In genomic region chr5:73902470-73903218, GRCm38 (mm10) we compare ENCODE assay signal across 11 mouse cellular contexts.
DNase-seq lines count a peak whose midpoint lies in the region; ATAC-seq and TF ChIP-seq lines count a peak whose summit lies in the region.
"Had no signal": no experiment of that assay in that cellular context is flagged by ENCODE, and none has a peak within 500 bp of the region (broad histone marks: within the 10 kb centered on the region; RNA-seq: fewer than 3 reads in every experiment).

No protein-coding gene starts in this region.

- H3K4me2 ChIP-seq in kidney, embryonic 14.5 days (replicated peaks; ENCODE audit: low read depth, low read length): peak overlapping the region; percentile 1
- peak overlapping the region; percentile 15 for H3K4me2 ChIP-seq in midbrain, embryonic 16.5 days (ENCODE audit: low read length)
- H3K4me2 ChIP-seq: liver, embryonic 13.5 days had no signal

- TF ChIP-seq CTCF in layer of hippocampus, adult 2 months (conservative IDR thresholded peaks at IDR 0.05): no peak

- no peaks in the 10 kb centered on the region for H3K27me3 ChIP-seq in kidney, embryonic 14.5 days (ENCODE audit: control insufficient read depth, insufficient read depth, low read length)
- H3K27me3 ChIP-seq in midbrain, embryonic 16.5 days (ENCODE audit: control insufficient read depth, insufficient read depth, low read depth, low read length): no peaks in the 10 kb centered on the region
- H3K27me3 ChIP-seq: liver, embryonic 13.5 days had no signal

- no peak for DNase-seq in layer of hippocampus, adult 2 months (ENCODE audit: low spot score in 2 of 2)
- no peak for DNase-seq in layer of hippocampus, adult 8-10 months (ENCODE audit: low spot score in 2 of 2)
- peak; percentile 38 for DNase-seq in embryo, embryonic 11 days
- no peak for DNase-seq in spleen, postnatal 14 days (ENCODE audit: low spot score in 2 of 2)
- no peak for DNase-seq in MN1 (ENCODE audit: low spot score)
- DNase-seq: liver, embryonic 13.5 days; right cerebral cortex, postnatal 14 days; thymus, adult 18-20 months had no signal

- no peak overlapping the region for H3K9ac ChIP-seq in kidney, embryonic 14.5 days (ENCODE audit: low read depth, low read length)
- H3K9ac ChIP-seq in midbrain, embryonic 16.5 days (ENCODE audit: low read depth, low read length): no peak overlapping the region
- H3K9ac ChIP-seq: liver, embryonic 13.5 days had no signal

- H3K4me1 ChIP-seq in kidney, embryonic 14.5 days (ENCODE audit: control insufficient read depth, insufficient read depth, low read length): no peaks in the 10 kb centered on the region
- H3K4me1 ChIP-seq in midbrain, embryonic 16.5 days (ENCODE audit: control insufficient read depth, insufficient read depth, low read length): no peaks in the 10 kb centered on the region
- H3K4me1 ChIP-seq: liver, embryonic 13.5 days had no signal

- 11% methylated on average over 7 of the region's 7 CpGs for WGBS in kidney, embryonic 14.5 days
- 64% methylated on average over 7 of the region's 7 CpGs for WGBS in midbrain, embryonic 16.5 days

- ATAC-seq in kidney, embryonic 14.5 days (ENCODE audit: low FRiP score, low TSS enrichment): peak; percentile 90
- no peak for ATAC-seq in midbrain, embryonic 16.5 days

- H3K4me3 ChIP-seq in layer of hippocampus, adult 2 months: no peak overlapping the region
- H3K4me3 ChIP-seq in kidney, embryonic 14.5 days (ENCODE audit: low read length): no peak overlapping the region
- H3K4me3 ChIP-seq in midbrain, embryonic 16.5 days (ENCODE audit: low read depth, low read length): no peak overlapping the region
- H3K4me3 ChIP-seq: forebrain, embryonic 10.5 days; liver, embryonic 13.5 days had no signal

- H3K36me3 ChIP-seq in kidney, embryonic 14.5 days (ENCODE audit: control insufficient read depth, insufficient read depth, low read length): no peaks in the 10 kb centered on the region
- H3K36me3 ChIP-seq in midbrain, embryonic 16.5 days (ENCODE audit: control insufficient read depth, insufficient read depth, low read length): no peaks in the 10 kb centered on the region
- H3K36me3 ChIP-seq: forebrain, embryonic 10.5 days; liver, embryonic 13.5 days had no signal

- peak overlapping the region; percentile 40; the same call in 1 of the 2 replicates for H3K27ac ChIP-seq in layer of hippocampus, adult 2 months
- H3K27ac ChIP-seq in kidney, embryonic 14.5 days (ENCODE audit: low read depth, low read length): peak overlapping the region; percentile 84
- no peak overlapping the region for H3K27ac ChIP-seq in midbrain, embryonic 16.5 days (ENCODE audit: low read length)
- H3K27ac ChIP-seq: forebrain, embryonic 10.5 days; liver, embryonic 13.5 days had no signal

- 0 out of 2 replicates have a peak, but pooled peaks cover 2% of the 10 kb centered on the region for H3K9me3 ChIP-seq in kidney, embryonic 14.5 days (ENCODE audit: control insufficient read depth, low read length)
- H3K9me3 ChIP-seq in midbrain, embryonic 16.5 days (replicated peaks; ENCODE audit: control insufficient read depth, low read length, poor library complexity, severe bottlenecking): no peaks in the 10 kb centered on the region
- H3K9me3 ChIP-seq: forebrain, embryonic 10.5 days; liver, embryonic 13.5 days had no signal
